Mouse (Mus musculus): ENCODE results near the gene Mrgprb8. TPM values are rescaled to one million over a fixed set of nuclear protein-coding genes. Genes with fewer than 3 reads are reported as not detected.

The Mrgprb8 gene
- not detected in 2 replicates for polyA plus RNA-seq (2012; ENCODE audit: low replicate concordance)

DNA sequence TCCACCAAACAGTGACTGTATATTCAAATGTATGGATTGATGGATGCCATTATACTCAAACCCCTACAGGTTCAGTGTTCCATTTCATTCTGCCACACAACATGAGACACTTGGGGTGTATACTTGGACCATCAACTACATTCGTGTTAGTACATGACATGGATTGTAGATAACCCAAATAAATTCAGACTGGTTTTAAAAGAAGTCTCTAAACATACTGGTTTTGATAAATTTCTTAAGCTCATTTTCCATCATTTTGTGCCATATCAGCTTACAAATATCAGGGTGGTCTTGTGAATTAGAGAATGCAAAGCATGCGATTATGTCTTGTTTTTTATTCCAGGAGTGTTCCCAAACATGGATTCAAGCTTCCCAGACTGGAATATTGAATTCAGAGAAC lies at the start of gene Mrgprb8:
Mrgprb8 (plus strand) TSS at position 301 of the 400 bp plus-strand sequence.

Other genes starting within 250 kb of the Mrgprb8 start
- gene Mrgprb5, start 219.5 kb upstream of the Mrgprb8 start, polyA plus RNA-seq (2012; ENCODE audit: low replicate concordance), result not detected in 2 replicates
- not detected in 2 replicates for gene Mrgprb4, start 189.2 kb upstream of the Mrgprb8 start, polyA plus RNA-seq (2012; ENCODE audit: low replicate concordance)
- gene Mrgprb1, start 67.8 kb downstream of the Mrgprb8 start, polyA plus RNA-seq (2012; ENCODE audit: low replicate concordance), result not detected in 2 replicates
- gene Mrgprx2, start 110.8 kb downstream of the Mrgprb8 start, polyA plus RNA-seq (2012; ENCODE audit: low replicate concordance), result not detected in 2 replicates
- not detected in 2 replicates for gene Mrgprb2, start 169.6 kb downstream of the Mrgprb8 start, polyA plus RNA-seq (2012; ENCODE audit: low replicate concordance)